Mouse (Mus musculus): ENCODE data around the gene Pxdc1. TPM values are rescaled to one million over a fixed set of nuclear protein-coding genes. Genes with fewer than 3 reads are reported as not detected.

Pxdc1 gene
- total and polyA plus RNA-seq, 3 experiments: not detected

GRCm38 (mm10) chr13:34685008-34685765, 31.9 kb upstream of the Pxdc1 start:
- H3K4me1 ChIP-seq (ENCODE audit: control insufficient read depth in 1 of 2, insufficient read depth in 2 of 2, low read length in 2 of 2): no peaks in the 10 kb centered on the region
- no peaks in the 10 kb centered on the region for H3K9me3 ChIP-seq (replicated peaks; ENCODE audit: insufficient read depth, low read length)
- DNase-seq (ENCODE audit: low read depth, low spot score): no peak
- no peaks in the 10 kb centered on the region for H3K36me3 ChIP-seq (ENCODE audit: control insufficient read depth in 1 of 2, insufficient read depth in 2 of 2, low read length in 2 of 2)
- no peak overlapping the region for H3K4me3 ChIP-seq (ENCODE audit: control insufficient read depth in 1 of 2, insufficient read depth in 1 of 2, low read depth in 2 of 2, low read length in 2 of 2)
- no peak overlapping the region for H3K9ac ChIP-seq (ENCODE audit: control insufficient read depth, low read depth, low read length, poor library complexity, severe bottlenecking)
- no peaks in the 10 kb centered on the region for H3K27me3 ChIP-seq (ENCODE audit: control insufficient read depth in 1 of 2, insufficient read depth in 2 of 2, low read length in 2 of 2)
- no peak overlapping the region for H3K27ac ChIP-seq (ENCODE audit: control insufficient read depth, low read depth, low read length)
- no peaks in the 10 kb centered on the region for H3K79me2 ChIP-seq (ENCODE audit: control insufficient read depth, insufficient read depth, low read length, poor library complexity)
- TF ChIP-seq KAT2A (conservative IDR thresholded peaks at IDR 0.05; ENCODE audit: low read depth, low read length) (no peak), USF1 (IDR thresholded peaks at IDR 0.05; ENCODE audit: low read depth, low read length) (no peak), NRF1 (IDR thresholded peaks at IDR 0.05; ENCODE audit: insufficient read depth, low read depth, low read length, poor library complexity, severe bottlenecking) (no peak), RAD21 (IDR thresholded peaks at IDR 0.05; ENCODE audit: low read depth, low read length) (no peak), MXI1 (IDR thresholded peaks at IDR 0.05; ENCODE audit: low read depth, low read length) (no peak), GABPA (IDR thresholded peaks at IDR 0.05; ENCODE audit: low read depth, low read length) (no peak), TCF12 (IDR thresholded peaks at IDR 0.05; ENCODE audit: low read depth, low read length) (no peak), TBP (IDR thresholded peaks at IDR 0.05; ENCODE audit: low read depth, low read length) (no peak), ZMIZ1 (IDR thresholded peaks at IDR 0.05; ENCODE audit: low read depth, low read length) (no peak), GATA1 (IDR thresholded peaks at IDR 0.05; ENCODE audit: low read depth, low read length) (no peak), SIN3A (IDR thresholded peaks at IDR 0.05; ENCODE audit: low read length) (no peak), MAX (IDR thresholded peaks at IDR 0.05; ENCODE audit: low read length) (no peak), MAZ (IDR thresholded peaks at IDR 0.05; ENCODE audit: low read depth, low read length) (no peak), ZNF384 (IDR thresholded peaks at IDR 0.05; ENCODE audit: low read depth, low read length) (no peak), ZC3H11A (IDR thresholded peaks at IDR 0.05; ENCODE audit: low read depth, low read length) (no peak), POLR2AphosphoS5 (IDR thresholded peaks at IDR 0.05; ENCODE audit: borderline replicate concordance, low read depth, low read length) (no peak), BHLHE40 (IDR thresholded peaks at IDR 0.05; ENCODE audit: borderline replicate concordance, low read depth, low read length) (no peak)

GRCm38 (mm10) chr13:34683762-34684488, 30.6 kb upstream of the Pxdc1 start:
- no peak overlapping the region for H3K9ac ChIP-seq (ENCODE audit: control insufficient read depth, low read depth, low read length, poor library complexity, severe bottlenecking)
- TF ChIP-seq MYB (IDR thresholded peaks at IDR 0.05; ENCODE audit: low read depth, low read length) (no peak), MAZ (IDR thresholded peaks at IDR 0.05; ENCODE audit: low read depth, low read length) (no peak), CTCF (IDR thresholded peaks at IDR 0.05 in 2 of 3, conservative IDR thresholded peaks at IDR 0.05 in 1 of 3; ENCODE audit: control insufficient read depth in 1 of 3, insufficient read depth in 1 of 3, low read depth in 2 of 3, low read length in 3 of 3, poor library complexity in 1 of 3, severe bottlenecking in 1 of 3) (no peak), CHD1 (IDR thresholded peaks at IDR 0.05; ENCODE audit: low read depth, low read length) (no peak), BHLHE40 (IDR thresholded peaks at IDR 0.05; ENCODE audit: borderline replicate concordance, low read depth, low read length) (no peak), ZKSCAN1 (IDR thresholded peaks at IDR 0.05; ENCODE audit: low read depth, low read length) (no peak), RAD21 (IDR thresholded peaks at IDR 0.05; ENCODE audit: low read depth, low read length) (no peak), GATA1 (IDR thresholded peaks at IDR 0.05; ENCODE audit: low read depth, low read length) (no peak), NELFE (IDR thresholded peaks at IDR 0.05; ENCODE audit: low read depth, low read length) (no peak), TAL1 (IDR thresholded peaks at IDR 0.05; ENCODE audit: low read length) (no peak), JUND (IDR thresholded peaks at IDR 0.05; ENCODE audit: low read depth, low read length) (no peak)
- no peak overlapping the region for H3K27ac ChIP-seq (ENCODE audit: control insufficient read depth, low read depth, low read length)
- H3K9me3 ChIP-seq (replicated peaks; ENCODE audit: insufficient read depth, low read length): no peaks in the 10 kb centered on the region
- no peaks in the 10 kb centered on the region for H3K36me3 ChIP-seq (ENCODE audit: control insufficient read depth in 1 of 2, insufficient read depth in 2 of 2, low read length in 2 of 2)
- H3K4me3 ChIP-seq (ENCODE audit: control insufficient read depth in 1 of 2, insufficient read depth in 1 of 2, low read depth in 2 of 2, low read length in 2 of 2): no peak overlapping the region
- DNase-seq (ENCODE audit: low read depth, low spot score): no peak
- no peaks in the 10 kb centered on the region for H3K4me1 ChIP-seq (ENCODE audit: control insufficient read depth in 1 of 2, insufficient read depth in 2 of 2, low read length in 2 of 2)
- no peaks in the 10 kb centered on the region for H3K79me2 ChIP-seq (ENCODE audit: control insufficient read depth, insufficient read depth, low read length, poor library complexity)
- H3K27me3 ChIP-seq (ENCODE audit: control insufficient read depth in 1 of 2, insufficient read depth in 2 of 2, low read length in 2 of 2): no peaks in the 10 kb centered on the region
